Mouse (Mus musculus): ENCODE results near the gene Skp2. TPM values are rescaled to one million over a fixed set of nuclear protein-coding genes. Genes with fewer than 3 reads are reported as not detected.

The Skp2 gene
- polyA plus RNA-seq, 1 experiment, result 3.9 TPM

DNA sequence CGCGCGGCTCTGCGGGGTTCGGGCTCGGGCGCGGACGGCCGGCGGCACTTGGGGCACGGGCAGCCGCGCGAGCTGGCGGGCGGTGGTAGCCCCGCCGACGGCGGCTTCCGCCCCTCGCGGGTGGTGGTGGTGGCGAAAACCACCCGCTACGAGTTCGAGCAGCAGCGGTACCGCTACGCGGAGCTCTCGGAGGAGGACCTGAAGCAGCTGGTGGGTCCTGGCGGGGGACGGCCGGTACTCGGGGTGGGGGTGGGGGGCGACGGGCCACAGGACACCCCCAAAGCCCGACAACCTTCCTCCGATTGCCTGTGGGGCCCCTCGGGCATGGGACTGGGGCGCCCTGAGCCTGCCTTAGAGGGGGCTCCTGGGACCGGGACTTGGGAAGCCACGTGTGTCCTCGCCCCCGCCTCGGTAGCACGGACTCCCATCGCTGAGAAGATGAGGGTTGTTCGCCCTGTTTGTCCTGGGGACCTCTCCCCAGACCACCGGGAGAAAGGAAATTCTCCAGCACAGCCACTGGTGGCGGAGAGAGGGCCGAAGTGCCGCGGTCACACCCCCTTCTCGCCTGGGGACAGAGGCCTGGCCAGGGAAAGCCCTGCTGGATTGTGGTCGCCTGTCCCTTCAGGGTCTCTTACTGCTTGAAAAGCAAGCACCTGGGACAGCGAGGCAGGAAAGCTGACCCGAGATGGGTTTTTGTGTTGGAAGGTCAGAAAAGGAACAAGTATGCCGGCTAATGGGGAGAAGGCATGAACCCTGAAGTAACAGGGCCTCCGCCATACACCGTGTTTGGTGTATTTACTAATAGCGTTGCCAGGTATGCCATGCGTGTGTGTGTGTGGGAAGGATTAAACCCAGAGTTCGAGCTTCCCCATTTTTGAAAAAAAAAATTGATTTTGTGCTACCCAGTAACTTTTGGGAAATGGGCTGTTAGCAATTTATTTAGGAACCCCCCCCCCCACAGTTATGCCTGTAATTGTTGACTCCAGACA, 83.4 kb downstream of the Skp2 start:
- TF ChIP-seq GATA1 (IDR thresholded peaks at IDR 0.05; ENCODE audit: low read length), result no peak

GRCm38 (mm10) chr15:9070912-9071555, 84.2 kb downstream of the Skp2 start, which contains the start of gene Nadk2:
Gene Nadk2, plus strand, starts transcription at chr15:9071260.
- no peak for TF ChIP-seq GATA1 (IDR thresholded peaks at IDR 0.05; ENCODE audit: low read length)

DNA sequence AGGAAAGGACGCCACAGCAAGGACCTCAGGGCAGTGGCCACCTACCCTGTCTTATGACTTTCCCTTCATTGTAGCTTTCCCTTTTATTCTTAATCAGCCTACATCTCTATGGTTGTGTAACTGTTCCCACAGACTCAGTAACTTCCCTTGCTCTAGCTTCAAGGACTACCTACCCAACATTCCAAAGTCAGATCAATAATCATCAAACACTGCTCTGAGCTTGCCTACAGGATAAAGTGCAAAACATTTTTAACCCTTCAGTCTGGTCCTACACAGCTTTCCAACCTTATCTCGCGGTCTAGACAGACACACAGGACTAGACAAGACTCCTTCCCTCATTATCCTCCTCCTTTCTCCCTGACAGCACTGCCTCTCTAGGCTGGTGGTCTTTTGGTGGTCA, 84.9 kb downstream of the Skp2 start:
- TF ChIP-seq GATA1 (IDR thresholded peaks at IDR 0.05; ENCODE audit: low read length), result no peak

DNA sequence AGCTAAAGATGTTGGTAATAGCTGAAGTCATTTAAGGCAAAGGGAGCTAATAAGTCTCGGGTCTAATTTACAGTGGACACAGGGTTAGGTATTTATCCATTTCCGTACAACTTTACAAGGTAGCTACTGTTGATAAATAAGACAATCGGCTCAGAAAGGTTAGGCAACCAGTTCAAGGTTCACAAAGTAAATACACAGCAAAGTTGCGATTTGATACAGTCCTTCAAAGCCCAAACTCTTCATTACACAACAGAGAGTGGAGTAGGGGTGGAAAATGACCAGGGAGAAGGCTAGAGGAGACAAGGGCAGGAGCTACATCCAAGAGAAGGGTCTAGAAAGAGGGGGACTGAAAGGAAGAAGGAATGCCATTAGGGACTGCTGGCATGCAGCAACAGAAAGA, 86.3 kb downstream of the Skp2 start:
- TF ChIP-seq GATA1 (IDR thresholded peaks at IDR 0.05; ENCODE audit: low read length), result no peak

Other genes with a start within 250 kb of the Skp2 start
- gene Ranbp3l, start 187.5 kb downstream of the Skp2 start, polyA plus RNA-seq (2012), result not detected in 2 replicates
- 101 and 158 TPM in 2 replicates for gene Nadk2, start 84.2 kb downstream of the Skp2 start, polyA plus RNA-seq (2012)
- gene Lmbrd2, start 14.9 kb downstream of the Skp2 start, polyA plus RNA-seq (2012), result 0.41 and 0.54 TPM in 2 replicates
- gene Ugt3a1, start 121.5 kb upstream of the Skp2 start, polyA plus RNA-seq (2012), result not detected in 2 replicates
- not detected in 2 replicates for gene Ugt3a2, start 180.1 kb upstream of the Skp2 start, polyA plus RNA-seq (2012)